Mouse (Mus musculus): ENCODE measurements around the gene Igfbp1.

DNA sequence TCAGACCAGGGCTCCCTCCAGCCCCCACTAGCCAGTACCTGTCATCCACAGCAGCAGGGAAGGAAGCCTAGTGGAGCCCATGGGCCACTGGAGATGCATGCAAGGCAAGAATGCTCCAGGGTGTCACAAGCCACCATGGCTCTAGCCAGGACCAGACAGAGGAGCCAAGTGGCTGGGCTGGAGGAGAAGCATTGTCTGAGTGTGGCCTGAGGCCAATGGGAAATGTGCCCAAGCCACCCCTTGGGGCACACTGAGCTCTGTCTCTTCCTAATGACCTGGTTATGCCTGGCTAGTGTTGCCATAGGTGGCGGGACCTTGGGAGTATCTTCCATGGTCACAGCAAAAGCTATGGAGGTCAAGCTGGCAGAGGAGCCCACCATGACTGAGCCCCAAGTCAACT, 27.9 kb upstream of the Igfbp1 start:
- no peak for TF ChIP-seq CTCF (IDR thresholded peaks at IDR 0.05; ENCODE audit: low read depth, low read length)
- TF ChIP-seq POLR2A (IDR thresholded peaks at IDR 0.05; ENCODE audit: borderline replicate concordance, low read depth, low read length), result no peak
